Mouse (Mus musculus) heart, adult 2 months (tissue): ENCODE data around the gene Olfr805. TPM values are rescaled to one million over a fixed set of nuclear protein-coding genes. Genes with fewer than 3 reads are reported as not detected.

Experiments
- DNase-seq, 2 experiments: peaks; one replicate each; pipeline ENCODE4 v3.0.0; 2021
- H3K27ac ChIP-seq: fragments of 200-600 bp; 2 replicates; pipeline ENCODE4 v1.8.1; 2022
- H3K27me3 ChIP-seq: fragments of 200-500 bp; 2 replicates; pipeline ENCODE4 v1.6.1; 2012; ENCODE audit warnings: mild to moderate bottlenecking, low read length, inconsistent platforms, mixed read lengths; ENCODE audit not compliant: control insufficient read depth, insufficient read depth
- H3K36me3 ChIP-seq: fragments of 200-500 bp; 2 replicates; pipeline ENCODE4 v1.6.1; 2012; ENCODE audit warnings: low read length, inconsistent platforms; ENCODE audit not compliant: control insufficient read depth, insufficient read depth
- H3K4me1 ChIP-seq: fragments of 200-500 bp; 2 replicates; pipeline ENCODE4 v1.6.1; 2011; ENCODE audit warnings: low read length; ENCODE audit not compliant: control insufficient read depth, insufficient read depth
- H3K4me3 ChIP-seq: fragments of 200-600 bp; 2 replicates; pipeline ENCODE4 v1.8.1; 2022
- H3K79me2 ChIP-seq: fragments of 200-500 bp; replicated peaks from 2 replicates; pipeline ENCODE4 v1.6.1; 2012; ENCODE audit warnings: mild to moderate bottlenecking, inconsistent platforms, low read length, moderate library complexity, mixed read lengths; ENCODE audit not compliant: control insufficient read depth, insufficient read depth
- H3K9ac ChIP-seq: fragments of 200-500 bp; 2 replicates; pipeline ENCODE4 v1.6.1; 2012; ENCODE audit warnings: low read depth, mild to moderate bottlenecking, control low read depth, inconsistent platforms, low read length, mixed read lengths
- CTCF ChIP-seq: fragments of 200-600 bp; IDR thresholded peaks from 2 replicates; pipeline ENCODE4 v1.8.1; 2022; ENCODE audit warnings: antibody characterized with exemption, mild to moderate bottlenecking, moderate library complexity
- EP300 ChIP-seq: fragments of 200-500 bp; IDR thresholded peaks from 2 replicates; pipeline ENCODE4 v1.6.1; 2011; ENCODE audit warnings: low read depth, low read length, control low read depth; ENCODE audit not compliant: insufficient read depth
- POLR2A ChIP-seq: fragments of 200-500 bp; IDR thresholded peaks from 2 replicates; pipeline ENCODE4 v1.6.1; 2011; ENCODE audit warnings: mild to moderate bottlenecking, low read depth, low read length, control low read depth; ENCODE audit not compliant: insufficient read depth
- WGBS: fragments of 180-500 bp; shearing (Covaris S2); methylation state at CpG from one replicate; pipeline ENCODE4 v1.1.7; 2018; 5-methylcytosine and 5-hydroxymethylcytosine counted together
- intact Hi-C: fragments of 180-260 bp; cut with DNase I; formaldehyde crosslinking; loops from one replicate; pipeline ENCODE4 v1.15.1; 2025
- long read RNA-seq: library from polyadenylated mRNA; stranded (forward); transcript quantifications from one replicate; pipeline ENCODE4 v2.0.0, GENCODE M21; 2021
- polyA plus RNA-seq: library from polyadenylated mRNA; depleted of rRNA; stranded (reverse); fragments of >200 nt; gene quantifications from 2 replicates; pipeline ENCODE4 v1.2.3, GENCODE M21; 2012; rRNA removed
- total RNA-seq, 2 experiments: library from RNA; stranded (reverse); gene quantifications; 2 replicates each; pipeline ENCODE4 v1.2.3; 2021

The Olfr805 gene
- total RNA-seq: not detected
- polyA plus RNA-seq: not detected in 2 replicates
- long read RNA-seq: 0 reads

GRCm38 (mm10) chr10:129729275-129729674 lies at the start of gene Olfr805:
Gene Olfr805, minus strand, starts transcription at chr10:129729375.
- Histone ChIP-seq H3K36me3 (no peaks in the 10 kb centered on the region), H3K27ac (no peak within 1 kb of the TSS), H3K4me3 (no peak within 1 kb of the TSS), H3K9ac (no peak within 1 kb of the TSS), H3K27me3 (no peaks in the 10 kb centered on the region), H3K79me2 (no peaks in the 10 kb centered on the region), H3K4me1 (no peaks in the 10 kb centered on the region)
- no peak for DNase-seq
- no peak for TF ChIP-seq EP300
- TF ChIP-seq POLR2A: no peak
- no peak for TF ChIP-seq CTCF
- WGBS: 93% methylated on average over 2 of the region's 2 CpGs
- intact Hi-C loops: no loop called here

GRCm38 (mm10) chr10:129778123-129778522 lies 48.9 kb upstream of the Olfr805 start:
- intact Hi-C loops: no loop called here
- H3K27me3 ChIP-seq: no peaks in the 10 kb centered on the region
- no peak for TF ChIP-seq EP300
- no peak for TF ChIP-seq CTCF
- no peak for TF ChIP-seq POLR2A
- H3K9ac ChIP-seq: no peak overlapping the region
- H3K4me3 ChIP-seq: no peak overlapping the region
- H3K27ac ChIP-seq: no peak overlapping the region
- no peak for DNase-seq
- no peaks in the 10 kb centered on the region for H3K36me3 ChIP-seq
- H3K79me2 ChIP-seq: no peaks in the 10 kb centered on the region
- no peaks in the 10 kb centered on the region for H3K4me1 ChIP-seq

GRCm38 (mm10) chr10:129774338-129774737 lies 45.2 kb upstream of the Olfr805 start, which contains the start of gene Olfr809:
Gene Olfr809, plus strand, starts transcription at chr10:129774638.
- DNase-seq: no peak
- Histone ChIP-seq H3K36me3 (no peaks in the 10 kb centered on the region), H3K79me2 (no peaks in the 10 kb centered on the region), H3K27me3 (no peaks in the 10 kb centered on the region), H3K4me1 (no peaks in the 10 kb centered on the region), H3K27ac (no peak within 1 kb of the TSS), H3K4me3 (no peak within 1 kb of the TSS), H3K9ac (no peak within 1 kb of the TSS)
- TF ChIP-seq EP300: no peak
- intact Hi-C loops: no loop called here

- DNase-seq: no peak
- Histone ChIP-seq H3K4me1 (no peaks in the 10 kb centered on the region), H3K27ac (no peak within 1 kb of the TSS), H3K4me3 (no peak within 1 kb of the TSS), H3K79me2 (no peaks in the 10 kb centered on the region), H3K9ac (no peak within 1 kb of the TSS), H3K27me3 (no peaks in the 10 kb centered on the region), H3K36me3 (no peaks in the 10 kb centered on the region)
- 70% methylated on average over 1 of the region's 1 CpGs for WGBS
- intact Hi-C loops: no loop called here
- TF ChIP-seq EP300 (no peak), CTCF (no peak), POLR2A (no peak)
Measured at GRCm38 (mm10) chr10:129765182-129765581, 36.0 kb upstream of the Olfr805 start, which contains the start of gene Olfr808. Gene Olfr808, plus strand, starts transcription at chr10:129765482.

GRCm38 (mm10) chr10:129757693-129758092 lies 28.5 kb upstream of the Olfr805 start, which contains the start of gene Olfr807:
Gene Olfr807, minus strand, starts transcription at chr10:129757793.
- no peaks in the 10 kb centered on the region for H3K27me3 ChIP-seq
- 68% methylated on average over 1 of the region's 1 CpGs for WGBS
- TF ChIP-seq POLR2A (no peak), CTCF (no peak), EP300 (no peak)
- H3K4me1 ChIP-seq: no peaks in the 10 kb centered on the region
- H3K79me2 ChIP-seq: no peaks in the 10 kb centered on the region
- H3K4me3 ChIP-seq: no peak within 1 kb of the TSS
- no peak within 1 kb of the TSS for H3K9ac ChIP-seq
- H3K27ac ChIP-seq: no peak within 1 kb of the TSS
- intact Hi-C loops: no loop called here
- no peaks in the 10 kb centered on the region for H3K36me3 ChIP-seq
- DNase-seq: no peak

GRCm38 (mm10) chr10:129741821-129742220 lies 12.6 kb upstream of the Olfr805 start, which contains the start of gene Olfr806:
Gene Olfr806, minus strand, starts transcription at chr10:129741921.
- Histone ChIP-seq H3K4me3 (no peak within 1 kb of the TSS), H3K79me2 (no peaks in the 10 kb centered on the region), H3K27me3 (no peaks in the 10 kb centered on the region), H3K4me1 (no peaks in the 10 kb centered on the region), H3K36me3 (no peaks in the 10 kb centered on the region), H3K9ac (no peak within 1 kb of the TSS), H3K27ac (no peak within 1 kb of the TSS)
- no peak for DNase-seq
- TF ChIP-seq EP300: no peak
- no peak for TF ChIP-seq CTCF
- TF ChIP-seq POLR2A: no peak
- intact Hi-C loops: no loop called here
